Mouse (Mus musculus) midbrain, embryonic 13.5 days (tissue): Measurements from ENCODE around the gene Urad. TPM values are rescaled to one million over a fixed set of nuclear protein-coding genes. Genes with fewer than 3 reads are reported as not detected.

Source experiments
- ATAC-seq: fragments of 200-750 bp; cut with Nextera tagmentation; 2 replicates; pipeline ENCODE4 v1.8.0; 2017; ENCODE audit warnings: mild to moderate bottlenecking, moderate TSS enrichment, moderate library complexity
- H3K27ac ChIP-seq: fragments of 300-500 bp; sonication (generic); 2 replicates; pipeline ENCODE4 v1.5.1; 2015; ENCODE audit warnings: inconsistent platforms, mild to moderate bottlenecking, moderate library complexity
- H3K27me3 ChIP-seq: fragments of 300-500 bp; sonication (generic); 2 replicates; pipeline ENCODE4 v1.6.1; 2015; ENCODE audit warnings: mild to moderate bottlenecking, inconsistent platforms
- H3K36me3 ChIP-seq: fragments of 300-500 bp; sonication (generic); 2 replicates; pipeline ENCODE4 v1.6.1; 2015; ENCODE audit warnings: mild to moderate bottlenecking, inconsistent platforms
- H3K4me1 ChIP-seq: fragments of 300-500 bp; sonication (generic); replicated peaks from 2 replicates; pipeline ENCODE4 v1.6.1; 2015; ENCODE audit warnings: inconsistent platforms
- H3K4me2 ChIP-seq: fragments of 300-500 bp; sonication (generic); replicated peaks from 2 replicates; pipeline ENCODE4 v1.6.1; 2015; ENCODE audit warnings: moderate library complexity, mild to moderate bottlenecking, inconsistent platforms
- H3K4me3 ChIP-seq: fragments of 300-500 bp; sonication (generic); replicated peaks from 2 replicates; pipeline ENCODE4 v1.5.1; 2015; ENCODE audit warnings: mild to moderate bottlenecking, inconsistent platforms
- H3K9ac ChIP-seq: fragments of 300-500 bp; sonication (generic); replicated peaks from 2 replicates; pipeline ENCODE4 v1.6.1; 2015; ENCODE audit warnings: mild to moderate bottlenecking, inconsistent platforms
- H3K9me3 ChIP-seq: fragments of 300-500 bp; sonication (generic); 2 replicates; pipeline ENCODE4 v1.6.1; 2016; ENCODE audit warnings: mild to moderate bottlenecking, inconsistent platforms
- WGBS: fragments of 180-500 bp; shearing (Covaris S2); methylation state at CpG from one replicate; pipeline ENCODE4 v1.1.7; 2015; 5-methylcytosine and 5-hydroxymethylcytosine counted together
- polyA plus RNA-seq: library from polyadenylated mRNA; unstranded; fragments of >200 nt; fragmentation: Nextera tagmentation; extraction: Ambion mirVana; gene quantifications from 2 replicates; pipeline ENCODE4 v1.2.1, GENCODE M21; 2015

The Urad gene
- polyA plus RNA-seq, 1 experiment from 2014 or later, result not detected

- ATAC-seq, result no peak
- WGBS, result 79% methylated on average over 1 of the region's 1 CpGs
- Histone ChIP-seq H3K4me3 (no peak overlapping the region), H3K4me1 (no peaks in the 10 kb centered on the region), H3K9ac (no peak overlapping the region), H3K4me2 (no peak overlapping the region), H3K36me3 (no peaks in the 10 kb centered on the region), H3K27ac (no peak overlapping the region), H3K9me3 (no peaks in the 10 kb centered on the region), H3K27me3 (no peaks in the 10 kb centered on the region)
Observed at GRCm38 (mm10) chr5:147345981-147346380, 23.7 kb upstream of the Urad start.

GRCm38 (mm10) chr5:147343904-147344303 lies 21.7 kb upstream of the Urad start:
- no peak overlapping the region for H3K9ac ChIP-seq
- 92% methylated on average over 10 of the region's 10 CpGs for WGBS

GRCm38 (mm10) chr5:147342901-147343300 lies 20.7 kb upstream of the Urad start:
- no peak overlapping the region for H3K4me2 ChIP-seq
- H3K9me3 ChIP-seq, result no peaks in the 10 kb centered on the region
- H3K4me3 ChIP-seq, result no peak overlapping the region
- no peaks in the 10 kb centered on the region for H3K4me1 ChIP-seq
- H3K36me3 ChIP-seq, result no peaks in the 10 kb centered on the region
- H3K27ac ChIP-seq, result no peak overlapping the region
- WGBS, result 95% methylated on average over 6 of the region's 6 CpGs
- ATAC-seq, result no peak
- no peak overlapping the region for H3K9ac ChIP-seq
- no peaks in the 10 kb centered on the region for H3K27me3 ChIP-seq

More at GRCm38 (mm10) chr5:147343904-147344303, 21.7 kb upstream of the Urad start:
- Histone ChIP-seq H3K27me3 (no peaks in the 10 kb centered on the region), H3K27ac (no peak overlapping the region), H3K4me1 (no peaks in the 10 kb centered on the region), H3K4me2 (no peak overlapping the region), H3K36me3 (no peaks in the 10 kb centered on the region), H3K4me3 (no peak overlapping the region), H3K9me3 (no peaks in the 10 kb centered on the region)
- ATAC-seq, result no peak

GRCm38 (mm10) chr5:147340741-147341414 lies 18.6 kb upstream of the Urad start:
- H3K9me3 ChIP-seq, result no peaks in the 10 kb centered on the region
- no peak overlapping the region for H3K4me2 ChIP-seq
- WGBS, result 81% methylated on average over 13 of the region's 13 CpGs
- H3K4me3 ChIP-seq, result no peak overlapping the region
- no peaks in the 10 kb centered on the region for H3K36me3 ChIP-seq
- no peak overlapping the region for H3K27ac ChIP-seq
- H3K27me3 ChIP-seq, result no peaks in the 10 kb centered on the region
- H3K4me1 ChIP-seq, result no peaks in the 10 kb centered on the region
- H3K9ac ChIP-seq, result no peak overlapping the region
- ATAC-seq, result no peak

- H3K4me2 ChIP-seq, result no peak overlapping the region
- H3K27me3 ChIP-seq, result no peaks in the 10 kb centered on the region
- no peak for ATAC-seq
- no peaks in the 10 kb centered on the region for H3K9me3 ChIP-seq
- no peak overlapping the region for H3K27ac ChIP-seq
- WGBS, result 90% methylated on average over 11 of the region's 11 CpGs
- no peaks in the 10 kb centered on the region for H3K4me1 ChIP-seq
- no peak overlapping the region for H3K4me3 ChIP-seq
- H3K36me3 ChIP-seq, result no peaks in the 10 kb centered on the region
- no peak overlapping the region for H3K9ac ChIP-seq
Observed at GRCm38 (mm10) chr5:147339560-147339959, 17.3 kb upstream of the Urad start.

GRCm38 (mm10) chr5:147338967-147339366 lies 16.7 kb upstream of the Urad start:
- ATAC-seq, result no peak
- WGBS, result 54% methylated on average over 9 of the region's 9 CpGs

GRCm38 (mm10) chr5:147332711-147333110 lies 10.5 kb upstream of the Urad start:
- Histone ChIP-seq H3K4me3 (no peak overlapping the region), H3K9ac (no peak overlapping the region), H3K36me3 (no peaks in the 10 kb centered on the region), H3K9me3 (no peaks in the 10 kb centered on the region), H3K27ac (no peak overlapping the region), H3K4me1 (no peaks in the 10 kb centered on the region), H3K27me3 (no peaks in the 10 kb centered on the region; the same call in 1 of the 2 replicates), H3K4me2 (no peak overlapping the region)
- no peak for ATAC-seq
- WGBS, result 55% methylated on average over 7 of the region's 7 CpGs

More at GRCm38 (mm10) chr5:147338967-147339366, 16.7 kb upstream of the Urad start:
- H3K4me3 ChIP-seq, result no peak overlapping the region
- H3K27me3 ChIP-seq, result no peaks in the 10 kb centered on the region
- H3K9ac ChIP-seq, result no peak overlapping the region
- H3K4me2 ChIP-seq, result no peak overlapping the region
- H3K9me3 ChIP-seq, result no peaks in the 10 kb centered on the region
- H3K4me1 ChIP-seq, result no peaks in the 10 kb centered on the region
- no peak overlapping the region for H3K27ac ChIP-seq
- H3K36me3 ChIP-seq, result no peaks in the 10 kb centered on the region

GRCm38 (mm10) chr5:147331547-147331946 lies 9.3 kb upstream of the Urad start:
- no peak for ATAC-seq
- Histone ChIP-seq H3K36me3 (no peaks in the 10 kb centered on the region), H3K27ac (no peak overlapping the region), H3K9me3 (no peaks in the 10 kb centered on the region), H3K4me1 (no peaks in the 10 kb centered on the region), H3K4me2 (no peak overlapping the region), H3K4me3 (no peak overlapping the region), H3K27me3 (no peaks in the 10 kb centered on the region; the same call in 1 of the 2 replicates), H3K9ac (no peak overlapping the region)
- 42% methylated on average over 2 of the region's 2 CpGs for WGBS

- no peaks in the 10 kb centered on the region for H3K9me3 ChIP-seq
- no peak for ATAC-seq
- no peaks in the 10 kb centered on the region for H3K4me1 ChIP-seq
- WGBS, result 86% methylated on average over 11 of the region's 11 CpGs
- H3K27ac ChIP-seq, result no peak overlapping the region
- H3K4me3 ChIP-seq, result no peak overlapping the region
- no peak overlapping the region for H3K4me2 ChIP-seq
- peaks cover 5% of the 10 kb centered on the region; the same call in 1 of the 2 replicates for H3K27me3 ChIP-seq
- H3K36me3 ChIP-seq, result no peaks in the 10 kb centered on the region
- H3K9ac ChIP-seq, result no peak overlapping the region; the same call in 1 of the 2 replicates
Observed at GRCm38 (mm10) chr5:147329946-147330345, 7.7 kb upstream of the Urad start.

GRCm38 (mm10) chr5:147327636-147328035 lies 5.4 kb upstream of the Urad start:
- no peak overlapping the region for H3K27ac ChIP-seq
- H3K4me2 ChIP-seq, result no peak overlapping the region
- H3K4me1 ChIP-seq, result no peaks in the 10 kb centered on the region
- H3K9me3 ChIP-seq, result no peaks in the 10 kb centered on the region
- no peak for ATAC-seq
- H3K4me3 ChIP-seq, result no peak overlapping the region
- no peaks in the 10 kb centered on the region for H3K36me3 ChIP-seq
- H3K9ac ChIP-seq, result no peak overlapping the region
- peaks cover 12% of the 10 kb centered on the region for H3K27me3 ChIP-seq
- WGBS, result 89% methylated on average over 5 of the region's 5 CpGs

- H3K4me1 ChIP-seq, result no peaks in the 10 kb centered on the region
- peaks cover 29% of the 10 kb centered on the region for H3K27me3 ChIP-seq
- no peak for ATAC-seq
- 77% methylated on average over 11 of the region's 11 CpGs for WGBS
- H3K4me3 ChIP-seq, result no peak overlapping the region
- no peaks in the 10 kb centered on the region for H3K36me3 ChIP-seq
- H3K9ac ChIP-seq, result no peak overlapping the region
- no peak overlapping the region for H3K4me2 ChIP-seq
- H3K27ac ChIP-seq, result no peak overlapping the region
- no peaks in the 10 kb centered on the region for H3K9me3 ChIP-seq
Observed at GRCm38 (mm10) chr5:147325931-147326330, 3.7 kb upstream of the Urad start.

GRCm38 (mm10) chr5:147323237-147323917 lies 1.1 kb upstream of the Urad start:
- WGBS, result 22% methylated on average over 17 of the region's 17 CpGs
- Histone ChIP-seq H3K9me3 (no peaks in the 10 kb centered on the region), H3K9ac (no peak overlapping the region), H3K36me3 (no peaks in the 10 kb centered on the region), H3K27ac (no peak overlapping the region), H3K4me1 (no peaks in the 10 kb centered on the region), H3K4me3 (no peak overlapping the region), H3K27me3 (peaks cover 51% of the 10 kb centered on the region), H3K4me2 (no peak overlapping the region)
- 0 out of 2 replicates have a peak, but pooled peaks have one; percentile 44 for ATAC-seq
